Mouse (Mus musculus): ENCODE data around the gene Fgfr4.

- TF ChIP-seq ZC3H11A (IDR thresholded peaks at IDR 0.05; ENCODE audit: borderline replicate concordance, low read depth, low read length) (no peak), CHD2 (IDR thresholded peaks at IDR 0.05; ENCODE audit: low read depth, low read length) (no peak), HCFC1 (IDR thresholded peaks at IDR 0.05; ENCODE audit: borderline replicate concordance, insufficient read depth, low read length) (no peak), MAFK (IDR thresholded peaks at IDR 0.05; ENCODE audit: insufficient read depth, low read depth, low read length) (no peak)
Measured at GRCm38 (mm10) chr13:55212011-55212360, 59.5 kb downstream of the Fgfr4 start.

All from ES-E14 (cell line).